ENCODE assay signal across 8 mouse cellular contexts in the genomic region with DNA sequence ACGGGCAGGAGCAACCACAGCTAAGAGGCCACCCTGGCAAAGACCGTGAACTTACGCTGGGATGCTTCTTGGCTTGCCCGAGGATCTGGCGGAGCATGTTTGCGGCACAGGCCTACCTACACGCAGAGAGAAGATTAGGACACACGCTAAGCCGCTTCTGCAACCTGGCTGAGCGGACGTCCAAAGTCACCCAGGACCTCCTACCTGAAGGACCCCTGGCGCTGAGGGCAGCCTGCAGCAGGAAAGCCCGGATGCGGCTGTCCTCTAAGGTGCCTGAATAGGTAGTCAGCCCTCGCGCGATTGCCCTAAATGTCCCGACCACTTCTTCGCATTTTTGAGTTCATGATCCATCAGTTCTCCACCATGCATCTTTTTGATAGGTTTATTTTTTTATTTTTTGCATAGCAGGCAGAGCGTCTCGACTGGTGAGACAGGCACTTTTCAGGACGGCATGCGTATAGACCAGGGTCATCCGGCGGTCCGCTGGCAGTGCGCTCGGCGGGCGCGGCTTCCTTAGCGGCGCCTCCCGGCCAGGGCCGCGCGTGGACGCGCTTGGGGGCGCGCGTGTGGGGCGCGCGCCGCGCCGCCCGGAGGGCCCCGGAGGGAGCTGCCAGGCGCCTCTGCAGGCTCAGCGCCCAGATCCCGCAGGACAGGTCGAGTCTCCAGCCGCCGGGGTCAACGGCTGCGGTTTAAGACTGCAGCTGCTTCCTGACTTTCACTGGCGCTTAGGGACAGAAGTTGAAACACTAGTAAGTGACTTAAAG. TPM values are rescaled to one million over a fixed set of nuclear protein-coding genes. Genes with fewer than 3 reads are reported as not detected.
A peak's percentile ranks its signal among the peaks of the same experiment; 100 is the strongest.
DNase-seq lines count a peak whose midpoint lies in the region; ATAC-seq lines count a peak whose summit lies in the region.

A gene (minus strand): TSS at position 229 of the 764 bp plus-strand sequence.
A gene (plus strand): TSS at position 541 of the 764 bp plus-strand sequence.

- no peaks in the 10 kb centered on the region for H3K9me3 ChIP-seq in hindbrain, embryonic 14.5 days (ENCODE audit: control insufficient read depth, low read length)

- H3K4me2 ChIP-seq in hindbrain, embryonic 14.5 days (replicated peaks) = peak within 1 kb of the TSS; percentile 66

- peak; percentile 93 for DNase-seq in R1 (ENCODE audit: low read depth, low spot score)
- peak; percentile 95 to 96 for DNase-seq in cerebellum, postnatal 25 days
- peak; percentile 93 for DNase-seq in frontal cortex, postnatal 25 days (ENCODE audit: low spot score in 2 of 2)
- peak; percentile 91 for DNase-seq in hindbrain, embryonic 14.5 days (ENCODE audit: low spot score)
- DNase-seq in layer of hippocampus, postnatal 36 days = peak; percentile 90 to 93
- peak; percentile 95 for DNase-seq in lung, postnatal 36 days
- DNase-seq in retina, postnatal 1 day = peak; percentile 95
- DNase-seq in urinary bladder, adult 18-20 months (ENCODE audit: low spot score in 2 of 2) = peak; percentile 88 to 89

- peak within 1 kb of the TSS; percentile 80 for H3K27ac ChIP-seq in hindbrain, embryonic 14.5 days

- H3K4me1 ChIP-seq in hindbrain, embryonic 14.5 days (replicated peaks; ENCODE audit: control insufficient read depth, insufficient read depth, low read length) = peaks cover 13% of the 10 kb centered on the region

- peak within 1 kb of the TSS; percentile 83 for H3K9ac ChIP-seq in hindbrain, embryonic 14.5 days

- no peaks in the 10 kb centered on the region for H3K27me3 ChIP-seq in hindbrain, embryonic 14.5 days (ENCODE audit: control insufficient read depth, insufficient read depth, low read length)

- under 1% methylated on average over 59 of the region's 59 CpGs for WGBS in hindbrain, embryonic 14.5 days

- H3K4me3 ChIP-seq in hindbrain, embryonic 14.5 days (replicated peaks; ENCODE audit: low read length) = peak within 1 kb of the TSS; percentile 76

- peak; percentile 98 for ATAC-seq in hindbrain, embryonic 14.5 days (ENCODE audit: low FRiP score)

- peaks cover 22% of the 10 kb centered on the region for H3K36me3 ChIP-seq in hindbrain, embryonic 14.5 days (replicated peaks; ENCODE audit: control insufficient read depth, insufficient read depth)

RNA-seq across cellular contexts. Expression of the first gene that starts in this region (rescaled TPM):
- 1,185 and 1,426 TPM in 2 replicates for polyA plus RNA-seq in hindbrain, embryonic 14.5 days (2014; fragmentation: Nextera tagmentation; extraction: Ambion mirVana)
- 100 to 1,000 TPM; 724 to 813 TPM for total RNA-seq in layer of hippocampus, postnatal 36 days (2021)

RNA-seq across cellular contexts. Expression of the second gene that starts in this region (rescaled TPM):
- 92.6 and 108 TPM in 2 replicates for polyA plus RNA-seq in hindbrain, embryonic 14.5 days (2014; fragmentation: Nextera tagmentation; extraction: Ambion mirVana)
- total RNA-seq in layer of hippocampus, postnatal 36 days (2021) = 10 to 100 TPM; 77.1 to 79.8 TPM

Comparison
In these comparisons a context has a peak if more than half of its experiments do, and no peak if none do; other contexts are left out.
1. Peak in every context shown above with its lines: DNase-seq, ATAC-seq, H3K4me3 ChIP-seq and H3K27ac ChIP-seq.